Mouse (Mus musculus) olfactory bulb, adult 2 months (tissue): ENCODE data around the gene Dnajb13.

ENCODE experiments used
- CTCF ChIP-seq: fragments of 200-500 bp; IDR thresholded peaks from 2 replicates; pipeline ENCODE4 v1.5.1; 2012; ENCODE audit warnings: low read depth, mild to moderate bottlenecking, low read length, moderate library complexity; ENCODE audit not compliant: insufficient read depth
- POLR2A ChIP-seq: fragments of 200-500 bp; IDR thresholded peaks from 2 replicates; pipeline ENCODE4 v1.6.1; 2012; ENCODE audit warnings: mild to moderate bottlenecking, low read depth, low read length, moderate library complexity; ENCODE audit not compliant: insufficient read depth

- TF ChIP-seq POLR2A (no peak), CTCF (no peak)
Measured at GRCm38 (mm10) chr7:100464248-100464647, 50.5 kb downstream of the Dnajb13 start.
